Mouse (Mus musculus) liver, embryonic 14.5 days (tissue): Measurements from ENCODE around the gene Tnrc18.

ENCODE experiments used
- CTCF ChIP-seq: IDR thresholded peaks from 2 replicates; pipeline ENCODE4 v1.5.1; 2016; ENCODE audit warnings: antibody characterized with exemption, low read depth, control low read depth
- EP300 ChIP-seq: IDR thresholded peaks from 2 replicates; pipeline ENCODE4 v1.6.1; 2016; ENCODE audit warnings: antibody characterized with exemption, low read depth

GRCm38 (mm10) chr5:142709436-142709835, 108.0 kb downstream of the Tnrc18 start:
- no peak for TF ChIP-seq CTCF
- TF ChIP-seq EP300, result no peak
